Mouse (Mus musculus) retina, adult 2 months (tissue): ENCODE measurements at regions not wholly inside any gene's neighbourhood (a gene's known extent, or its start where the extent isn't known, plus 50 kb on each side); places are given as distances from the start of the nearest gene placed in this dataset.

Experiments used
- DNase-seq: peaks from one replicate; pipeline ENCODE4 v3.0.0-alpha.2; 2012; ENCODE audit warnings: low read depth, low spot score

GRCm38 (mm10) chr14:102013238-102013637 is 283.5 kb downstream of the Lmo7 start:
- DNase-seq: no peak

- no peak for DNase-seq
These were observed 267.8 kb downstream of the Lmo7 start for GRCm38 (mm10) chr14:101997535-101997934.

- no peak for DNase-seq
These were observed 254.6 kb downstream of the Lmo7 start for GRCm38 (mm10) chr14:101984401-101984800.
